Mouse (Mus musculus): ENCODE results near the gene Chrm4.

Chrm4 gene

GRCm38 (mm10) chr2:91922586-91923414, 4.2 kb upstream of the Chrm4 start:
- DNase-seq (ENCODE audit: low read depth, low spot score), result no peak

GRCm38 (mm10) chr2:91923415-91924337, 3.4 kb upstream of the Chrm4 start:
- no peak for DNase-seq (ENCODE audit: low read depth, low spot score)

GRCm38 (mm10) chr2:91924726-91925125, 2.3 kb upstream of the Chrm4 start:
- DNase-seq (ENCODE audit: low read depth, low spot score), result no peak

GRCm38 (mm10) chr2:91925442-91925841, 1.6 kb upstream of the Chrm4 start:
- no peak for DNase-seq (ENCODE audit: low read depth, low spot score)

GRCm38 (mm10) chr2:91927826-91928533, 931 bp downstream of the Chrm4 start:
- DNase-seq (ENCODE audit: low read depth, low spot score), result no peak

- no peak for DNase-seq (ENCODE audit: low read depth, low spot score)
Measured at GRCm38 (mm10) chr2:91928534-91929350, 1.7 kb downstream of the Chrm4 start.

GRCm38 (mm10) chr2:91929455-91929854, 2.4 kb downstream of the Chrm4 start:
- DNase-seq (ENCODE audit: low read depth, low spot score), result no peak

- DNase-seq (ENCODE audit: low read depth, low spot score), result no peak
Measured at GRCm38 (mm10) chr2:91929936-91930335, 2.9 kb downstream of the Chrm4 start.

- no peak for DNase-seq (ENCODE audit: low read depth, low spot score)
Measured at GRCm38 (mm10) chr2:91930761-91931291, 3.8 kb downstream of the Chrm4 start.

- no peak for DNase-seq (ENCODE audit: low read depth, low spot score)
Measured at GRCm38 (mm10) chr2:91931328-91932159, 4.5 kb downstream of the Chrm4 start.

- no peak for DNase-seq (ENCODE audit: low read depth, low spot score)
Measured at GRCm38 (mm10) chr2:91932160-91932711, 5.2 kb downstream of the Chrm4 start, which contains the start of gene Mdk. TSS of gene Mdk (minus strand) at chr2:91932297.

- DNase-seq (ENCODE audit: low read depth, low spot score), result no peak
Measured at GRCm38 (mm10) chr2:91932737-91933350, 5.8 kb downstream of the Chrm4 start.

- no peak for DNase-seq (ENCODE audit: low read depth, low spot score)
Measured at GRCm38 (mm10) chr2:91933471-91933870, 6.4 kb downstream of the Chrm4 start.

- no peak for DNase-seq (ENCODE audit: low read depth, low spot score)
Measured at GRCm38 (mm10) chr2:91934016-91934415, 7.0 kb downstream of the Chrm4 start.

- no peak for DNase-seq (ENCODE audit: low read depth, low spot score)
Measured at GRCm38 (mm10) chr2:91934826-91935525, 7.9 kb downstream of the Chrm4 start.

GRCm38 (mm10) chr2:91936154-91936553, 9.1 kb downstream of the Chrm4 start:
- DNase-seq (ENCODE audit: low read depth, low spot score), result no peak

- DNase-seq (ENCODE audit: low read depth, low spot score), result no peak
Measured at GRCm38 (mm10) chr2:91939303-91939935, 12.4 kb downstream of the Chrm4 start.

- DNase-seq (ENCODE audit: low read depth, low spot score), result no peak
Measured at GRCm38 (mm10) chr2:91942356-91942755, 15.3 kb downstream of the Chrm4 start.

Data from brain, embryonic 18.5 days (tissue).